Mouse (Mus musculus) stomach, postnatal 0 days (tissue): ENCODE results near the gene C5ar2.

Experiments used
- CTCF ChIP-seq: IDR thresholded peaks from 2 replicates; pipeline ENCODE4 v1.5.1; 2016; ENCODE audit warnings: antibody characterized with exemption, low read depth, mild to moderate bottlenecking, moderate library complexity
- EP300 ChIP-seq: optimal IDR thresholded peaks from 2 replicates; pipeline ENCODE3; 2016; ENCODE audit warnings: antibody characterized with exemption

- TF ChIP-seq CTCF = no peak
- TF ChIP-seq EP300 = no peak
Observed at GRCm38 (mm10) chr7:16265856-16266255, 21.9 kb upstream of the C5ar2 start.
